Mouse (Mus musculus): ENCODE data around the gene Prtn3.

GRCm38 (mm10) chr10:79849941-79850628, 24.2 kb upstream of the Prtn3 start:
- TF ChIP-seq CTCF (IDR thresholded peaks at IDR 0.05; ENCODE audit: low read depth, low read length), result no peak
- TF ChIP-seq POLR2A (IDR thresholded peaks at IDR 0.05; ENCODE audit: borderline replicate concordance, low read depth, low read length), result no peak
